Mouse (Mus musculus): ENCODE data around the gene Trim27. TPM values are rescaled to one million over a fixed set of nuclear protein-coding genes. Genes with fewer than 3 reads are reported as not detected.

Gene Trim27
- polyA plus RNA-seq, 1 experiment from 2014 or later: 148 TPM

Other genes starting within 250 kb of the Trim27 start
- not detected in 2 replicates for gene Olfr1370, start 104.5 kb upstream of the Trim27 start, polyA plus RNA-seq (2014; fragmentation: Nextera tagmentation; extraction: Ambion mirVana)
- not detected in 2 replicates for gene Olfr1369-ps1, start 68.0 kb upstream of the Trim27 start, polyA plus RNA-seq (2014; fragmentation: Nextera tagmentation; extraction: Ambion mirVana)
- not detected in 2 replicates for gene Olfr263, start 49.8 kb upstream of the Trim27 start, polyA plus RNA-seq (2014; fragmentation: Nextera tagmentation; extraction: Ambion mirVana)
- not detected in 2 replicates for gene Olfr1368, start 33.6 kb upstream of the Trim27 start, polyA plus RNA-seq (2014; fragmentation: Nextera tagmentation; extraction: Ambion mirVana)
- not detected in 2 replicates for gene Gpx5, start 113.3 kb downstream of the Trim27 start, polyA plus RNA-seq (2014; fragmentation: Nextera tagmentation; extraction: Ambion mirVana)
- gene Gpx6, start 132.7 kb downstream of the Trim27 start, polyA plus RNA-seq (2014; fragmentation: Nextera tagmentation; extraction: Ambion mirVana): 0.41 and 0.67 TPM in 2 replicates
- not detected in 2 replicates for gene Olfr1367, start 167.5 kb downstream of the Trim27 start, polyA plus RNA-seq (2014; fragmentation: Nextera tagmentation; extraction: Ambion mirVana)
- 20.5 and 21.5 TPM in 2 replicates for gene Zscan12, start 183.4 kb downstream of the Trim27 start, polyA plus RNA-seq (2014; fragmentation: Nextera tagmentation; extraction: Ambion mirVana)
- 84.9 and 89.5 TPM in 2 replicates for gene Zkscan3, start 223.3 kb downstream of the Trim27 start, polyA plus RNA-seq (2014; fragmentation: Nextera tagmentation; extraction: Ambion mirVana)